Mouse (Mus musculus): ENCODE data around the gene Arhgap28. TPM values are rescaled to one million over a fixed set of nuclear protein-coding genes. Genes with fewer than 3 reads are reported as not detected.

Gene Arhgap28
- polyA plus RNA-seq, 1 experiment from 2014 or later, result 10.0 TPM

- TF ChIP-seq CTCF (IDR thresholded peaks at IDR 0.05), result no peak
- H3K27me3 ChIP-seq, result no peaks in the 10 kb centered on the region
- in situ Hi-C loops (cut with MboI; ENCODE audit: low pct_unique_long_range_greater_than_20kb), result loop anchor here (25.0 kb wide), 1 partner anchor 1631 kb away; no protein-coding TSS in a partner anchor
- no peak for ATAC-seq
- no peak for DNase-seq (ENCODE audit: low read depth, low spot score)
- ChIA-PET CTCF (no interaction called here), POLR2A (no interaction called here)
Measured at GRCm38 (mm10) chr17:67993371-67994045, 10.4 kb downstream of the Arhgap28 start.

- in situ Hi-C loops (cut with MboI; ENCODE audit: low pct_unique_long_range_greater_than_20kb), result loop anchor here (25.0 kb wide), 1 partner anchor 1627 kb away; no protein-coding TSS in a partner anchor
- no peaks in the 10 kb centered on the region for H3K27me3 ChIP-seq
- DNase-seq (ENCODE audit: low read depth, low spot score) (no peak), ATAC-seq (peak; percentile 9)
- no peak for TF ChIP-seq CTCF (IDR thresholded peaks at IDR 0.05)
- ChIA-PET CTCF (interaction anchor here (2.6 kb wide), 1 partner anchor 11 kb away, joined by 8 read pairs; no protein-coding TSS in a partner anchor), POLR2A (interaction anchor here (0.8 to 0.9 kb wide), 2 partner anchors 13 to 15 kb away, joined by 3 read pairs; no protein-coding TSS in a partner anchor)
Measured at GRCm38 (mm10) chr17:67989716-67990115, 14.2 kb downstream of the Arhgap28 start.

- ATAC-seq (peak; percentile 99), DNase-seq (ENCODE audit: low read depth, low spot score) (peak; percentile 93)
- CTCF ChIA-PET, result interaction anchor here (1.3 to 2.6 kb wide), 2 partner anchors 10 to 13 kb away, joined by 4 to 8 read pairs; no protein-coding TSS in a partner anchor
- no peak for TF ChIP-seq CTCF (IDR thresholded peaks at IDR 0.05)
- no peaks in the 10 kb centered on the region for H3K27me3 ChIP-seq
- in situ Hi-C loops (cut with MboI; ENCODE audit: low pct_unique_long_range_greater_than_20kb), result loop anchor here (25.0 kb wide), 1 partner anchor 1627 kb away; no protein-coding TSS in a partner anchor
- POLR2A ChIA-PET, result interaction anchor here (0.8 to 0.9 kb wide), 2 partner anchors 13 to 14 kb away, joined by 3 read pairs; no protein-coding TSS in a partner anchor
Measured at GRCm38 (mm10) chr17:67988920-67989621, 14.8 kb downstream of the Arhgap28 start.

GRCm38 (mm10) chr17:67985532-67985931 is 18.4 kb downstream of the Arhgap28 start:
- ATAC-seq (no peak), DNase-seq (ENCODE audit: low read depth, low spot score) (no peak)
- TF ChIP-seq CTCF (IDR thresholded peaks at IDR 0.05), result no peak
- POLR2A ChIA-PET, result no interaction called here
- CTCF ChIA-PET, result no interaction called here
- no peaks in the 10 kb centered on the region for H3K27me3 ChIP-seq
- in situ Hi-C loops (cut with MboI; ENCODE audit: low pct_unique_long_range_greater_than_20kb), result loop anchor here (25.0 kb wide), 1 partner anchor 1623 kb away; no protein-coding TSS in a partner anchor

GRCm38 (mm10) chr17:67980573-67980972 is 23.3 kb downstream of the Arhgap28 start:
- ATAC-seq (no peak), DNase-seq (ENCODE audit: low read depth, low spot score) (no peak)
- in situ Hi-C loops (cut with MboI; ENCODE audit: low pct_unique_long_range_greater_than_20kb), result loop anchor here (25.0 kb wide), 1 partner anchor 1618 kb away; no protein-coding TSS in a partner anchor
- ChIA-PET CTCF (no interaction called here), POLR2A (no interaction called here)
- no peak for TF ChIP-seq CTCF (IDR thresholded peaks at IDR 0.05)
- no peaks in the 10 kb centered on the region for H3K27me3 ChIP-seq

- TF ChIP-seq CTCF (IDR thresholded peaks at IDR 0.05), result no peak
- H3K27me3 ChIP-seq, result no peaks in the 10 kb centered on the region
- in situ Hi-C loops (cut with MboI; ENCODE audit: low pct_unique_long_range_greater_than_20kb), result loop anchor here (25.0 kb wide), 1 partner anchor 1617 kb away; no protein-coding TSS in a partner anchor
- ChIA-PET CTCF (interaction anchor here (1.7 kb wide), 1 partner anchor 10 kb away, joined by 8 read pairs; no protein-coding TSS in a partner anchor), POLR2A (no interaction called here)
- DNase-seq (ENCODE audit: low read depth, low spot score) (no peak), ATAC-seq (peak; percentile 72)
Measured at GRCm38 (mm10) chr17:67979248-67979647, 24.7 kb downstream of the Arhgap28 start.

- TF ChIP-seq CTCF (IDR thresholded peaks at IDR 0.05), result no peak
- DNase-seq (ENCODE audit: low read depth, low spot score), result no peak
- peak; percentile 90 for ATAC-seq
- H3K27me3 ChIP-seq, result no peaks in the 10 kb centered on the region
- POLR2A ChIA-PET, result interaction anchor here (0.6 kb wide), 1 partner anchor 17 kb away, joined by 4 read pairs; no protein-coding TSS in a partner anchor
- in situ Hi-C loops (cut with MboI; ENCODE audit: low pct_unique_long_range_greater_than_20kb), result loop anchor here (25.0 kb wide), 1 partner anchor 1616 kb away; no protein-coding TSS in a partner anchor
- CTCF ChIA-PET, result interaction anchor here (1.7 kb wide), 1 partner anchor 10 kb away, joined by 8 read pairs; no protein-coding TSS in a partner anchor
Measured at GRCm38 (mm10) chr17:67978786-67979185, 25.1 kb downstream of the Arhgap28 start.

GRCm38 (mm10) chr17:67976465-67976864 is 27.5 kb downstream of the Arhgap28 start:
- in situ Hi-C loops (cut with MboI; ENCODE audit: low pct_unique_long_range_greater_than_20kb), result loop anchor here (25.0 kb wide), 1 partner anchor 1614 kb away; no protein-coding TSS in a partner anchor
- no peak for TF ChIP-seq CTCF (IDR thresholded peaks at IDR 0.05)
- CTCF ChIA-PET, result interaction anchor here (1.5 kb wide), 1 partner anchor 12 kb away, joined by 4 read pairs; no protein-coding TSS in a partner anchor
- no peak for ATAC-seq
- H3K27me3 ChIP-seq, result no peaks in the 10 kb centered on the region
- POLR2A ChIA-PET, result interaction anchor here (1.2 kb wide), 1 partner anchor 10 kb away, joined by 3 read pairs; no protein-coding TSS in a partner anchor
- DNase-seq (ENCODE audit: low read depth, low spot score), result no peak

- no peaks in the 10 kb centered on the region for H3K27me3 ChIP-seq
- CTCF ChIA-PET, result interaction anchor here (1.2 to 1.5 kb wide), 2 partner anchors 10 to 13 kb away, joined by 3 to 4 read pairs; no protein-coding TSS in a partner anchor
- ATAC-seq (no peak), DNase-seq (ENCODE audit: low read depth, low spot score) (no peak)
- POLR2A ChIA-PET, result interaction anchor here (1.2 kb wide), 1 partner anchor 11 kb away, joined by 3 read pairs; no protein-coding TSS in a partner anchor
- TF ChIP-seq CTCF (IDR thresholded peaks at IDR 0.05), result no peak
- in situ Hi-C loops (cut with MboI; ENCODE audit: low pct_unique_long_range_greater_than_20kb), result loop anchor here (25.0 kb wide), 1 partner anchor 1614 kb away; no protein-coding TSS in a partner anchor
Measured at GRCm38 (mm10) chr17:67976027-67976426, 27.9 kb downstream of the Arhgap28 start.

GRCm38 (mm10) chr17:67974679-67975078 is 29.2 kb downstream of the Arhgap28 start:
- no peak for TF ChIP-seq CTCF (IDR thresholded peaks at IDR 0.05)

More at GRCm38 (mm10) chr17:67974679-67975078, 29.2 kb downstream of the Arhgap28 start:
- peak; percentile 79 for ATAC-seq
- no peaks in the 10 kb centered on the region for H3K27me3 ChIP-seq
- ChIA-PET CTCF (interaction anchor here (1.1 to 1.5 kb wide), 4 partner anchors 8 to 28 kb away, joined by 3 to 4 read pairs (median 3); no protein-coding TSS in a partner anchor), POLR2A (interaction anchor here (1.2 kb wide), 1 partner anchor 15 kb away, joined by 3 read pairs; no protein-coding TSS in a partner anchor)
- DNase-seq (ENCODE audit: low read depth, low spot score), result no peak
- in situ Hi-C loops (cut with MboI; ENCODE audit: low pct_unique_long_range_greater_than_20kb), result loop anchor here (25.0 kb wide), 1 partner anchor 1612 kb away; no protein-coding TSS in a partner anchor

All from Patski (cell line).